Mouse (Mus musculus): ENCODE measurements at regions not wholly inside any gene's neighbourhood (a gene's known extent, or its start where the extent isn't known, plus 50 kb on each side); places are given as distances from the start of the nearest gene placed in this dataset.

- TF ChIP-seq ZC3H11A (IDR thresholded peaks at IDR 0.05; ENCODE audit: low read depth, low read length) (no peak), MXI1 (IDR thresholded peaks at IDR 0.05; ENCODE audit: low read depth, low read length) (no peak), MAX (IDR thresholded peaks at IDR 0.05; ENCODE audit: low read length) (no peak), EP300 (IDR thresholded peaks at IDR 0.05; ENCODE audit: low read length) (no peak), MAFK (IDR thresholded peaks at IDR 0.05; ENCODE audit: insufficient replicate concordance, low read length) (no peak)
- no peak overlapping the region for H3K4me2 ChIP-seq (ENCODE audit: insufficient read depth, low read depth, poor library complexity, severe bottlenecking)
- no peak overlapping the region for H3K9ac ChIP-seq (ENCODE audit: insufficient read depth, low read depth)
- in situ Hi-C loops (cut with MboI; ENCODE audit: low pct_ligation_motif_present, low pct_unique_long_range_greater_than_20kb, low sequenced_read_pairs) (no loop called here), dilution Hi-C loops (cut with MboI; ENCODE audit: extremely low pct_ligation_motif_present, extremely low pct_unique_long_range_greater_than_20kb, low sequenced_read_pairs) (no loop called here)
- H3K27me3 ChIP-seq (replicated peaks) = no peaks in the 10 kb centered on the region
- H3K9me3 ChIP-seq (replicated peaks; ENCODE audit: low read length) = no peaks in the 10 kb centered on the region
- no peak for DNase-seq (ENCODE audit: extremely low read depth)
- H3K79me2 ChIP-seq (replicated peaks; ENCODE audit: control insufficient read depth, extremely low read depth, insufficient read depth, poor library complexity, severe bottlenecking) = no peaks in the 10 kb centered on the region
- H3K27ac ChIP-seq (ENCODE audit: insufficient read depth, low read depth) = no peak overlapping the region
- H3K4me3 ChIP-seq (replicated peaks in 1 of 3; ENCODE audit: low read depth in 2 of 3, low read length in 2 of 3, poor library complexity in 1 of 3) = no peak overlapping the region
- no peaks in the 10 kb centered on the region for H3K36me3 ChIP-seq (replicated peaks in 1 of 2; ENCODE audit: control insufficient read depth in 1 of 2, insufficient read depth in 1 of 2, low read length in 1 of 2)
- no peaks in the 10 kb centered on the region for H3K4me1 ChIP-seq (ENCODE audit: control insufficient read depth in 1 of 2, insufficient read depth in 2 of 2)
Measured at GRCm38 (mm10) chr8:87105106-87105505, 220.0 kb upstream of the N4bp1 start.

- Histone ChIP-seq H3K4me2 (ENCODE audit: insufficient read depth, low read depth, poor library complexity, severe bottlenecking) (no peak overlapping the region), H3K9me3 (replicated peaks; ENCODE audit: low read length) (no peaks in the 10 kb centered on the region), H3K4me3 (replicated peaks in 1 of 3; ENCODE audit: low read depth in 2 of 3, low read length in 2 of 3, poor library complexity in 1 of 3) (no peak overlapping the region), H3K27ac (ENCODE audit: insufficient read depth, low read depth) (no peak overlapping the region), H3K9ac (ENCODE audit: insufficient read depth, low read depth) (no peak overlapping the region), H3K79me2 (replicated peaks; ENCODE audit: control insufficient read depth, extremely low read depth, insufficient read depth, poor library complexity, severe bottlenecking) (no peaks in the 10 kb centered on the region), H3K4me1 (ENCODE audit: control insufficient read depth in 1 of 2, insufficient read depth in 2 of 2) (peaks cover 0 to 7% of the 10 kb centered on the region in 2 experiments; a peak in 1 of 4 replicates), H3K36me3 (replicated peaks in 1 of 2; ENCODE audit: control insufficient read depth in 1 of 2, insufficient read depth in 1 of 2, low read length in 1 of 2) (no peaks in the 10 kb centered on the region), H3K27me3 (replicated peaks) (no peaks in the 10 kb centered on the region)
- no peak for DNase-seq (ENCODE audit: extremely low read depth)
- dilution Hi-C loops (cut with MboI; ENCODE audit: extremely low pct_ligation_motif_present, extremely low pct_unique_long_range_greater_than_20kb, low sequenced_read_pairs) (no loop called here), in situ Hi-C loops (cut with MboI; ENCODE audit: low pct_ligation_motif_present, low pct_unique_long_range_greater_than_20kb, low sequenced_read_pairs) (no loop called here)
- no peak for TF ChIP-seq POLR2AphosphoS2 (IDR thresholded peaks at IDR 0.05; ENCODE audit: low read depth, low read length)
- no peak for TF ChIP-seq ZMIZ1 (IDR thresholded peaks at IDR 0.05; ENCODE audit: low read depth, low read length)
- no peak for TF ChIP-seq MAZ (IDR thresholded peaks at IDR 0.05; ENCODE audit: low read depth, low read length)
- no peak for TF ChIP-seq NELFE (IDR thresholded peaks at IDR 0.05; ENCODE audit: low read depth, low read length)
Measured at GRCm38 (mm10) chr8:87095211-87095610, 210.2 kb upstream of the N4bp1 start.

GRCm38 (mm10) chr8:87094685-87095084 is 209.6 kb upstream of the N4bp1 start:
- no peak for DNase-seq (ENCODE audit: extremely low read depth)
- Histone ChIP-seq H3K27ac (ENCODE audit: insufficient read depth, low read depth) (no peak overlapping the region), H3K9ac (ENCODE audit: insufficient read depth, low read depth) (no peak overlapping the region), H3K4me1 (ENCODE audit: control insufficient read depth in 1 of 2, insufficient read depth in 2 of 2) (peaks cover 0 to 7% of the 10 kb centered on the region in 2 experiments; a peak in 1 of 4 replicates), H3K79me2 (replicated peaks; ENCODE audit: control insufficient read depth, extremely low read depth, insufficient read depth, poor library complexity, severe bottlenecking) (no peaks in the 10 kb centered on the region), H3K36me3 (replicated peaks in 1 of 2; ENCODE audit: control insufficient read depth in 1 of 2, insufficient read depth in 1 of 2, low read length in 1 of 2) (no peaks in the 10 kb centered on the region), H3K9me3 (replicated peaks; ENCODE audit: low read length) (no peaks in the 10 kb centered on the region), H3K4me3 (replicated peaks in 1 of 3; ENCODE audit: low read depth in 2 of 3, low read length in 2 of 3, poor library complexity in 1 of 3) (no peak overlapping the region), H3K27me3 (replicated peaks) (no peaks in the 10 kb centered on the region), H3K4me2 (ENCODE audit: insufficient read depth, low read depth, poor library complexity, severe bottlenecking) (no peak overlapping the region)
- TF ChIP-seq GABPA (IDR thresholded peaks at IDR 0.05; ENCODE audit: insufficient replicate concordance, low read depth, low read length) (no peak), POLR2A (IDR thresholded peaks at IDR 0.05; ENCODE audit: low read depth, low read length) (no peak), MAZ (IDR thresholded peaks at IDR 0.05; ENCODE audit: low read depth, low read length) (no peak), POLR2AphosphoS2 (IDR thresholded peaks at IDR 0.05; ENCODE audit: low read depth, low read length) (no peak), SIN3A (IDR thresholded peaks at IDR 0.05; ENCODE audit: low read length) (no peak), KAT2A (IDR thresholded peaks at IDR 0.05; ENCODE audit: insufficient replicate concordance, low read length) (no peak), ZMIZ1 (IDR thresholded peaks at IDR 0.05; ENCODE audit: low read depth, low read length) (no peak), MXI1 (IDR thresholded peaks at IDR 0.05; ENCODE audit: low read depth, low read length) (no peak), E2F4 (IDR thresholded peaks at IDR 0.05; ENCODE audit: insufficient replicate concordance, low read depth, low read length) (no peak), ZC3H11A (IDR thresholded peaks at IDR 0.05; ENCODE audit: low read depth, low read length) (no peak), MYC (IDR thresholded peaks at IDR 0.05; ENCODE audit: low read depth, low read length) (no peak)
- in situ Hi-C loops (cut with MboI; ENCODE audit: low pct_ligation_motif_present, low pct_unique_long_range_greater_than_20kb, low sequenced_read_pairs) (no loop called here), dilution Hi-C loops (cut with MboI; ENCODE audit: extremely low pct_ligation_motif_present, extremely low pct_unique_long_range_greater_than_20kb, low sequenced_read_pairs) (no loop called here)
